Mouse (Mus musculus): ENCODE results near the gene Chn2.
"Not testable (repeated sequence)": the region's sequence is repeated elsewhere in the genome, so short reads cannot be mapped to it uniquely, and the experiment has no call there.

DNA sequence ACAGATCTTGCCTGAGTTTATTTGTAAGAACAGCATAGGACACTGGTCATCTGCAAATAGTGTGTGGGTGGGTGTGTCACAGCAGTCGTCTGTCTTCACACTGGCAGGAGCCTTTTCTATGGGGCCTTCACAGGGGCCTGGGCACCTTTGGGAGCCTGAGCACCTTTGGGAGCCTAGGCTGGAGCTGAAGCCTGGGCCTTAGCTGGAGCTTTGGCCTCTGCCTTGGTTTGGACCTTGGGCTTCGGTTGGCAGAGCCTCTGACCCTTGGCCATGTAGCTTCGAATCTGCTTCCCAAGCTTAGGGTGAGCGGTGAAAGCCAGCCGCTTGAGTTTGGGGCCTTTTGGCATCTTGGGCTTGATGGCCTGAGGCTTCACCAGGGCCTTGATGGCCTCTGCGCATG lies 137.7 kb downstream of the Chn2 start:
- not testable (repeated sequence) for TF ChIP-seq CTCF (IDR thresholded peaks at IDR 0.05; ENCODE audit: borderline replicate concordance, insufficient read depth, low read depth, low read length); POLR2A (IDR thresholded peaks at IDR 0.05; ENCODE audit: borderline replicate concordance, insufficient read depth, low read length)

All from cerebellum, adult 2 months (tissue).